Mouse (Mus musculus) G1E-ER4 (cell line): ENCODE results near the gene Zfp512b. TPM values are rescaled to one million over a fixed set of nuclear protein-coding genes. Genes with fewer than 3 reads are reported as not detected.

Experiments used
- GATA1 ChIP-seq: IDR thresholded peaks from one replicate; pipeline ENCODE4 v1.8.0; 2012; ENCODE audit warnings: low read length, inconsistent platforms
- polyA plus RNA-seq: library from polyadenylated mRNA; stranded (reverse); fragments of >175 nt; gene quantifications from 2 replicates; pipeline ENCODE4 v1.2.3, GENCODE M21; 2012

Gene Zfp512b
- polyA plus RNA-seq, 1 experiment, result 93.4 TPM

- TF ChIP-seq GATA1, result no peak
Measured at GRCm38 (mm10) chr2:181570375-181570774, 22.2 kb downstream of the Zfp512b start.

DNA sequence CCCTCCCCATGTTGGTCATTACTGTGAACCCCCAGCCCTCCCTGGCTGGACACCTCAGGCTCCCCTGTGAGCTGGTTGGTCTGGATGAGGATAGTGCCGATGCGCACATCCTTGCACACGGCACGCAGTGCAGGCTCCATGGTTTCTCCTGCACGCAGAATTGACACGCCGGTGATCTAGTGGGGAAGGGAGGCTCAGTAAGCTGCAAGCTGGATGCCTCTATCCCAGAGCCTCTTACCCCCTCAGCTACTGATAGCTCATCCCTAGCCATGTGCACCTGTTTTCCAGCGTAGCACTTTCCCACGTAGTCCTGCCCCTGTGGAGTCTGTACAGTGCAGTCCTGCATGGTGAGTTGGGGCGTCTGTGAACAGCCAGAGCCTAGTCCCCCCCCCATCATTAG, 22.7 kb downstream of the Zfp512b start:
- no peak for TF ChIP-seq GATA1

- no peak for TF ChIP-seq GATA1
Measured at GRCm38 (mm10) chr2:181568272-181569008, 24.2 kb downstream of the Zfp512b start.

DNA sequence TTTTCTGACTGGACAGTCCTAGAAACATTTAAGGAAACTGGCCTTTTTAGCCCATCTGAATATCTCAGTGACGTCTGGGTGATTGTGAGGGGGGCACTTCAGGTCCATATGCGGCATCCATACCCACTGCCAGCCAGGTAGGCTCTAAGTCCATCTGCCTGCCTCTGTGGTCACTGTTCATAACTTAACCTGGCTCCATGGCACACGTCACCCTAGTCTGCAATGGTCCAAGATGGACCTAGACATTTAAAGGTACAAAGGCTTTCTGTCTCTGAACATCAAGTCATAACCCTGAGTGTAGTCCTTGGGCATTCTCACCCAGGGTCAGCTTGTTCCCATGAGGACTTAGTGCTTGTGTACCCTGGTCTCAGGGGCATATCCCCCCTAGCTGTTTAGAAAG, 25.3 kb downstream of the Zfp512b start:
- no peak for TF ChIP-seq GATA1

DNA sequence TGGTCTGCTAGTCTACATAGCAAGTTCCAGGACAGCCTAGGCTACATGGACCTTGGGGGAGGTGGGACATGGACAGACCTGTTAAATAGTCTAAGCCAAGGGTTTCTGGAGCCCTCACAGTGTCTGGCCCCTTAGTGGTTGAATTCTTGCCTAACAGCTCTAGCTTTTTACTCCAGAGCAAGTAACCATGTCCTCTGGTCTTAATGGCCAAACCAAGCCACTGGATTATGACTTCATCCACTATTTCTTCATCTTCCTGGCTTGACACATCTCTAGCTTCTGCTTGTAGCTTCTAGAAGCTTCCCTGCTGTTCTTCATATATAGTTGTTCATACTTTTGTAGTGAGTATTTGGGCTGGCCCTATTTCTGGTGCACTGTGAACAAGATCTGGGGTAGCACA, 38.8 kb downstream of the Zfp512b start:
- TF ChIP-seq GATA1, result no peak

DNA sequence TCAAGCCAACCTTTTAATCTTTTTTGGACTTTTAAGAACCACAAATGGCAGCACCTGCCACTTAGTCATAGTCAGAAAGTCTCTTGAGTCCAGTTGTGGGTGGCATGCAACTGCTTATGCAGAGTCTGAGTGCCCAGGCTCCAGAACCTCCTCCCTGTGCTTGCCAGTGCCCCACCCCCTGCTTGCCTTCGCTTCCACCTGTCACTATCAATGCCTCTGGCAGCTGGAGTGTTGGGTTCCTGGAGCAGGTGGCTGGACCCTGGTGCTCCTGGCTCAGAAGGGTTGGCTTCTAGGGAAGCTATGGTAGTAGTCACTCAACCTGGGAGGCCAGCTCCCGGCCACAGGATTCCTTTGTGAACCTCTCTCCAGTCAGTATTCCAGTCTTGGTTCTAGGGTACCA, 42.4 kb downstream of the Zfp512b start:
- TF ChIP-seq GATA1, result no peak

DNA sequence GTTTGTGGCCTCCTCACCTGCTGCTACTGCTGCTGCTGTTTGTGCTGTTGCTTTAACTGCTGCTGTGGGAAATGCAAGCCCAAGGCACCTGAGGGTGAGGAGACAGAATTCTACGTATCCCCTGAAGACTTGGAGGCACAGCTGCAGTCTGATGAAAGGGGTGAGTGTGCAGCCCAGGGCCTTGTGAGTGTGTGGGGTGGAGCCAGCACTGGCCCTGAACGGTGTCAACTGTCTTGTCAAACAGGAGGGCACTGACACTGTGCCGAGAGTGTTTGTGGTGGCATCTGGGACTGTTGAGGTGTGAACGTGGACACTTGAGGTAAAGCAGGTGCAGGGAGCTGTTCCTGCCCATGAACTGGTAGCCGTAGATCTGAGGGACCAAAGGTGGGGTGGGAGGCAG, 43.9 kb downstream of the Zfp512b start:
- TF ChIP-seq GATA1, result no peak

GRCm38 (mm10) chr2:181548227-181548626, 44.4 kb downstream of the Zfp512b start:
- TF ChIP-seq GATA1, result no peak

DNA sequence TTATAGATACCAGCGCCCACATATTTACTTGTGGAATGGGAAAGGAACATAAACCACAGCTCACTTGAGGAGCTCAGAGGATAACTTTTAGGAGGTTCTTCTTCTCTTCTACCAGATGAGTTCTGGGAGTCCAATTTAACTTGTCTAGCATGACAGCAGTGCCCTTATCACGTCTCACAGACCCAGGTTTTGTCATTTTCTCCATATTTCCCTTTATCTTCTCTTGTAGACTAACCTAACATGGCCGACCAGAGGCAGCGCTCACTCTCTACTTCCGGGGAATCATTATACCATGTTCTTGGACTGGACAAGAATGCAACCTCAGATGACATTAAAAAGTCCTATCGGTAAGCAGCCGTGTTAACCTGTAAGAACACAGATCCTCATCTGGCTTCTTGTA, 46.5 kb downstream of the Zfp512b start:
- TF ChIP-seq GATA1, result no peak

DNA sequence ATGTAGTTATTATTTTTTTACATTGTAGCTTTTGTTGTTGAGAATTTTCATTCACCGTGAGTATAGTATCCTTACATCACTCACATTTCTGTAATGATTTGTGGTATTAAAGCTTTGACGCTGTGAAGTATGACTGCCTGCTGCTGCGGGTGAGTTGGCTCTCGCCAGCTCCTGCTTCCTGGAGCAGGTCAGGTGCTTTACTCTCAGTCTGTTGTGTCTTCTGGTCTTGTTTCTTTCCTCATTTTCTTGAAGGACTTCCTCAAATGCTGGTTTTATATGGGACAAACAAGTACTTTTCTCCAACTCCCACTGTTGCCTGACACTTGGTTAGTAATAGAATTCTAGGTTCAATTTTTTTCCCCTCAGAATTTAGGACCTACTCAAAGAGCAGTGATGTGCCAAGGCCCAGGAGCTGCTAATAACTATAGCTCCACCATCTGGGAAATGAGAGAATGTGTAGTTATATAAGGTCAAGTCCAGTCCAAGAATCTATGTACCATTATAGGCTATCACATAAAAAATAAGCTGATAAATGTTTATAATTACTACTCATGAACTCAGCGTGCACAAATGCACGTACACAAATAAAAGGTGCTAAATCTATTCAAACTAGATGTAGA, 50.7 kb downstream of the Zfp512b start:
- no peak for TF ChIP-seq GATA1

- TF ChIP-seq GATA1, result no peak
Measured at GRCm38 (mm10) chr2:181537444-181538047, 55.1 kb downstream of the Zfp512b start.

GRCm38 (mm10) chr2:181536410-181536809, 56.2 kb downstream of the Zfp512b start:
- TF ChIP-seq GATA1, result no peak

- no peak for TF ChIP-seq GATA1
Measured at GRCm38 (mm10) chr2:181532589-181532988, 60.0 kb downstream of the Zfp512b start.

Other genes with a start within 250 kb of the Zfp512b start
- gene Zgpat, start 227.9 kb downstream of the Zfp512b start, polyA plus RNA-seq, result 36.5 and 42.9 TPM in 2 replicates
- 21.7 and 25.2 TPM in 2 replicates for gene Arfrp1, start 227.4 kb downstream of the Zfp512b start, polyA plus RNA-seq
- 17.7 and 30.2 TPM in 2 replicates for gene Lime1, start 212.7 kb downstream of the Zfp512b start, polyA plus RNA-seq
- 0.11 and 0.22 TPM in 2 replicates for gene Zbtb46, start 133.4 kb downstream of the Zfp512b start, polyA plus RNA-seq
- gene Abhd16b, start 99.6 kb downstream of the Zfp512b start, polyA plus RNA-seq, result not detected in 2 replicates
- 31.1 and 70.5 TPM in 2 replicates for gene Tpd52l2, start 95.7 kb downstream of the Zfp512b start, polyA plus RNA-seq
- 27.9 and 31.8 TPM in 2 replicates for gene Dnajc5, start 72.3 kb downstream of the Zfp512b start, polyA plus RNA-seq
- gene Uckl1, start 7.9 kb downstream of the Zfp512b start, polyA plus RNA-seq, result 71.6 and 72.0 TPM in 2 replicates
- gene Prpf6, start 935 bp downstream of the Zfp512b start, polyA plus RNA-seq, result 25.6 and 26.6 TPM in 2 replicates
- 2.2 and 2.4 TPM in 2 replicates for gene Samd10, start 6.4 kb upstream of the Zfp512b start, polyA plus RNA-seq
- not detected in 2 replicates for gene Gm29797, start 64.2 kb upstream of the Zfp512b start, polyA plus RNA-seq
- gene Sox18, start 78.8 kb upstream of the Zfp512b start, polyA plus RNA-seq, result 0.05 TPM in 1 of 2 replicates, not detected in the other
- not detected in 2 replicates for gene Tcea2, start 87.5 kb upstream of the Zfp512b start, polyA plus RNA-seq
- gene Rgs19, start 101.2 kb upstream of the Zfp512b start, polyA plus RNA-seq, result 20.0 and 25.5 TPM in 2 replicates
- not detected in 2 replicates for gene Lkaaear1, start 105.6 kb upstream of the Zfp512b start, polyA plus RNA-seq
- gene Oprl1, start 122.2 kb upstream of the Zfp512b start, polyA plus RNA-seq, result not detected in 2 replicates
- not detected in 2 replicates for gene Myt1, start 170.5 kb upstream of the Zfp512b start, polyA plus RNA-seq
- 13.2 and 19.6 TPM in 2 replicates for gene Pcmtd2, start 245.1 kb upstream of the Zfp512b start, polyA plus RNA-seq